Mouse (Mus musculus): ENCODE measurements around the gene Fn1.

DNA sequence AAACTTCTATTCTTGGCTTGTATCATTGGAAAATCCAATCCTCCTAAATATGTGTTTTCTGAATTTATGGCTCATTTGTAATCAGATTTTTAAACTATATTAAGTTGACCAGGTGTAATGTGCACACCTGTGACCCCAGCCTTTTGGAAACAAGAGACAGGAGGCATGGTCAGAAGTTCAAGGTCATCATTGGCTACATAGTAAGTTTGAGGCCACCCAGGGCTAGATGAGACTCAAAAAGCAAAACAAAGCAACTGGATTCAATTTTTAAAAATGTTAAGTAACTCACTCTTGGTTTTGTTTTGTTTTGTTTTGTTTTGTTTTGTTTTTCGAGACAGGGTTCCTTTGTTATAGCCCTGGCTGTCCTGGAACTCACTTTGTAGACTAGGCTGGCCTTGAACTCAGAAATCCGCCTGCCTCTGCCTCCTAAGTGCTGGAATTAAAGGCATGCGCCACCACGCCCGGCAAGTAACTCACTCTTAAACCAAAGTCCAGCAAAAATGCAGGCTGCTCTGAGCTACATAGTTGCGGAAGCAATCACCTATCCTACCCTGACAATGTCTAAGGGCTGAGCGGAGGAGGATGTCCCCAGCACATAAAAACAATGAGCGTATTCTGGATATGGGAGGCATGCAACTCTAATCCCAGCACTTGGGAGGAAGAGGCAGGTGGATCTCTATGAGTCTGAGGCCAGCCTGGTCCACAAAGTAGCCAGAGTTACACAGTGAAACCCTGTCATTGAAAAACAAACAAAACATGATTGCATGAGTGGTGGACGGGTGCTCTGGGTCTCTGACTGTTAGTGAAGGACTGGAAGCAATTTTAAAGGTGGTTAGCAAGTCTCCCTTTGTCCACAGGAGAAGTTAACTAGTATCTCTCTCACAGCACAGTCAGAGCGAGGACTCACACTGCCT lies 17.6 kb downstream of the Fn1 start:
- TF ChIP-seq CTCF (IDR thresholded peaks at IDR 0.05; ENCODE audit: low read depth): no peak
- no peak for TF ChIP-seq EP300 (IDR thresholded peaks at IDR 0.05; ENCODE audit: low read depth)
